In the genomic region with DNA sequence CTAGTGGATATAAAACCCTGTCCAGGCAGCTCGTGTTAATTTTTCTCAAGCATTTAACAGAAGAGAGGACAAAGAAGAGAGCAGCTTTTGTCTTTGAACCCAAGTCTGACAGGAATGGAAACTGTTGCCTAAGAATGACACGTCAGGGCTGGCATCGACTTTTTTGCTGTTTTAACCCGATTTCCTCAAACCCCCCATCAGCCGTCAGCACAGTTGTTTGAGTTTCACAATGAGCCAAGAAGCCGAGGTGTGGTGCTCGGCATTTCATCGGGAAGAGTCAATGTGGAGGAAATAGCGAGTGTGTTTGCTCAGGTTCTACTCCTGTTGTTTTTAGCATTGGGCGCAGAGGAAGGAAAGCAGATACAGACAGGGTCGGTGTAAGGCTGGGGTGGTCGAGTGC, we compare ENCODE assay signal across 12 mouse cellular contexts.
DNase-seq lines count a peak whose midpoint lies in the region; ATAC-seq lines count a peak whose summit lies in the region.
"Had no signal": no experiment of that assay in that cellular context is flagged by ENCODE, and none has a peak within 500 bp of the region (broad histone marks: within the 10 kb centered on the region; RNA-seq: fewer than 3 reads in every experiment).

No protein-coding gene starts in this region.

- peak overlapping the region; percentile 19 for H3K4me2 ChIP-seq in liver, embryonic 15.5 days
- H3K4me2 ChIP-seq: embryonic facial prominence, embryonic 13.5 days; intestine, embryonic 15.5 days had no signal

- DNase-seq in layer of hippocampus, adult 9-11 months = peak; percentile 64
- DNase-seq in layer of hippocampus, adult 9-10 months (ENCODE audit: low spot score) = no peak
- no peak for DNase-seq in spleen, postnatal 4 days (ENCODE audit: low spot score in 2 of 2)
- no peak for DNase-seq in midbrain, embryonic 10.5 days (ENCODE audit: low spot score)
- DNase-seq in MN1 (ENCODE audit: low spot score) = no peak
- DNase-seq: adrenal gland, postnatal 25 days; thymus, postnatal 4 days had no signal

- H3K36me3 ChIP-seq in liver, embryonic 15.5 days (replicated peaks) = no peaks in the 10 kb centered on the region
- peaks cover 7% of the 10 kb centered on the region; the same call in 1 of the 2 replicates for H3K36me3 ChIP-seq in midbrain, embryonic 10.5 days
- H3K36me3 ChIP-seq: embryonic facial prominence, embryonic 13.5 days; intestine, embryonic 15.5 days had no signal

- WGBS in liver, embryonic 15.5 days (ENCODE audit: insufficient replicate concordance) = 56% methylated on average over 12 of the region's 12 CpGs
- 88% methylated on average over 12 of the region's 12 CpGs for WGBS in midbrain, embryonic 10.5 days

- ATAC-seq in common myeloid progenitor, adult 5-6 weeks (replicated peaks; ENCODE audit: low read depth, poor library complexity, severe bottlenecking) = peak; percentile 46
- no peak for ATAC-seq in liver, embryonic 15.5 days (ENCODE audit: insufficient read depth)
- ATAC-seq in neutrophil, adult 5-6 weeks (ENCODE audit: extremely low read depth, insufficient number of reproducible peaks, low FRiP score, poor library complexity, severe bottlenecking) = peak; percentile 52
- ATAC-seq: intestine, embryonic 15.5 days had no signal

- no peak overlapping the region for H3K4me3 ChIP-seq in liver, embryonic 15.5 days (replicated peaks)
- H3K4me3 ChIP-seq in midbrain, embryonic 10.5 days = no peak overlapping the region
- H3K4me3 ChIP-seq: embryonic facial prominence, embryonic 13.5 days; intestine, embryonic 15.5 days had no signal

- H3K27me3 ChIP-seq in liver, embryonic 15.5 days = no peaks in the 10 kb centered on the region
- H3K27me3 ChIP-seq in midbrain, embryonic 10.5 days (ENCODE audit: low read depth, poor library complexity, severe bottlenecking) = no peaks in the 10 kb centered on the region
- H3K27me3 ChIP-seq: embryonic facial prominence, embryonic 13.5 days; intestine, embryonic 15.5 days had no signal

- H3K4me1 ChIP-seq in liver, embryonic 15.5 days (replicated peaks) = peaks cover 44% of the 10 kb centered on the region
- peaks cover 5% of the 10 kb centered on the region; the same call in 1 of the 2 replicates for H3K4me1 ChIP-seq in midbrain, embryonic 10.5 days

- peak overlapping the region; percentile 48 for H3K27ac ChIP-seq in liver, embryonic 15.5 days (replicated peaks)
- H3K27ac ChIP-seq in midbrain, embryonic 10.5 days (replicated peaks) = no peak overlapping the region
- H3K27ac ChIP-seq: intestine, embryonic 15.5 days had no signal

- H3K9me3 ChIP-seq in liver, embryonic 15.5 days (replicated peaks) = no peaks in the 10 kb centered on the region
- H3K9me3 ChIP-seq in midbrain, embryonic 10.5 days (replicated peaks) = no peaks in the 10 kb centered on the region
- H3K9me3 ChIP-seq: embryonic facial prominence, embryonic 13.5 days; intestine, embryonic 15.5 days had no signal

- H3K9ac ChIP-seq in liver, embryonic 15.5 days = no peak overlapping the region
- H3K9ac ChIP-seq: embryonic facial prominence, embryonic 13.5 days; intestine, embryonic 15.5 days had no signal
